Comparison of ENCODE assay signal across 8 mouse cellular contexts in genomic region chr13:63278141-63278631, GRCm38 (mm10).
DNase-seq lines count a peak whose midpoint lies in the region; ATAC-seq and TF ChIP-seq lines count a peak whose summit lies in the region.

No protein-coding gene starts in this region.

- no peak for DNase-seq in neural tube, embryonic 11.5 days (ENCODE audit: low spot score)
- no peak for DNase-seq in neural tube, embryonic 10.5 days (ENCODE audit: extremely low spot score, low spot score)
- DNase-seq in heart, postnatal 0 days (ENCODE audit: low spot score): no peak
- DNase-seq in kidney, postnatal 36 days: peak; percentile 48 to 51
- DNase-seq in embryo, embryonic 9.5 days (ENCODE audit: extremely low spot score): no peak
- no peak for DNase-seq in thymus, postnatal 14 days
- no peak for DNase-seq in spleen, postnatal 10 days (ENCODE audit: low spot score in 2 of 2)

- H3K9me3 ChIP-seq in neural tube, embryonic 11.5 days (ENCODE audit: control insufficient read depth, low read length): no peaks in the 10 kb centered on the region
- no peaks in the 10 kb centered on the region for H3K9me3 ChIP-seq in heart, postnatal 0 days (replicated peaks; ENCODE audit: control insufficient read depth, low read length)
- H3K9me3 ChIP-seq in stomach, embryonic 15.5 days: no peaks in the 10 kb centered on the region

- 48% methylated on average over 5 of the region's 5 CpGs for WGBS in neural tube, embryonic 11.5 days
- 19% methylated on average over 5 of the region's 5 CpGs for WGBS in heart, postnatal 0 days
- WGBS in stomach, embryonic 15.5 days: 25% methylated on average over 5 of the region's 5 CpGs

- no peaks in the 10 kb centered on the region for H3K36me3 ChIP-seq in neural tube, embryonic 11.5 days (ENCODE audit: control insufficient read depth, insufficient read depth, low read length)
- peaks cover 10% of the 10 kb centered on the region for H3K36me3 ChIP-seq in heart, postnatal 0 days (replicated peaks; ENCODE audit: control insufficient read depth, insufficient read depth, low read length)
- H3K36me3 ChIP-seq in stomach, embryonic 15.5 days: peaks cover 5% of the 10 kb centered on the region; the same call in 1 of the 2 replicates

- TF ChIP-seq CTCF in heart, postnatal 0 days (IDR thresholded peaks at IDR 0.05; ENCODE audit: low read depth): no peak

- peak overlapping the region; percentile 46; the same call in 1 of the 2 replicates for H3K27ac ChIP-seq in neural tube, embryonic 11.5 days (ENCODE audit: low read depth, low read length)
- H3K27ac ChIP-seq in heart, postnatal 0 days (ENCODE audit: low read depth): peak overlapping the region; percentile 86
- peak overlapping the region; percentile 86 for H3K27ac ChIP-seq in stomach, embryonic 15.5 days

- H3K9ac ChIP-seq in neural tube, embryonic 11.5 days (ENCODE audit: low read length): no peak overlapping the region
- H3K9ac ChIP-seq in heart, postnatal 0 days (replicated peaks; ENCODE audit: low read depth, low read length): peak overlapping the region; percentile 50; the same call in 1 of the 2 replicates
- no peak overlapping the region for H3K9ac ChIP-seq in stomach, embryonic 15.5 days

- H3K4me1 ChIP-seq in neural tube, embryonic 11.5 days (ENCODE audit: control insufficient read depth, insufficient read depth, low read length): peaks cover 22% of the 10 kb centered on the region
- H3K4me1 ChIP-seq in heart, postnatal 0 days (ENCODE audit: control insufficient read depth, insufficient read depth): peaks cover 67% of the 10 kb centered on the region
- peaks cover 44% of the 10 kb centered on the region for H3K4me1 ChIP-seq in stomach, embryonic 15.5 days

- no peaks in the 10 kb centered on the region for H3K27me3 ChIP-seq in neural tube, embryonic 11.5 days (ENCODE audit: control insufficient read depth, insufficient read depth, low read length)
- H3K27me3 ChIP-seq in heart, postnatal 0 days (ENCODE audit: control insufficient read depth, insufficient read depth, low read length): no peaks in the 10 kb centered on the region
- no peaks in the 10 kb centered on the region for H3K27me3 ChIP-seq in stomach, embryonic 15.5 days (replicated peaks)

- no peak for ATAC-seq in neural tube, embryonic 11.5 days (ENCODE audit: insufficient read depth, low FRiP score, low TSS enrichment)
- no peak for ATAC-seq in heart, postnatal 0 days (ENCODE audit: insufficient read depth, low read depth)
- no peak for ATAC-seq in stomach, embryonic 15.5 days (ENCODE audit: insufficient read depth, low FRiP score, low read depth)

- peak overlapping the region; percentile 6; the same call in 1 of the 2 replicates for H3K4me2 ChIP-seq in neural tube, embryonic 11.5 days (ENCODE audit: low read depth)
- peak overlapping the region; percentile 55 for H3K4me2 ChIP-seq in heart, postnatal 0 days (ENCODE audit: low read depth, low read length)
- H3K4me2 ChIP-seq in stomach, embryonic 15.5 days: peak overlapping the region; percentile 50

- TF ChIP-seq EP300 in heart, postnatal 0 days (IDR thresholded peaks at IDR 0.05; ENCODE audit: low read depth): no peak

- H3K4me3 ChIP-seq in neural tube, embryonic 11.5 days (ENCODE audit: low read depth, low read length): no peak overlapping the region
- peak overlapping the region; percentile 37; the same call in 1 of the 2 replicates for H3K4me3 ChIP-seq in heart, postnatal 0 days (ENCODE audit: low read depth, low read length)
- peak overlapping the region; percentile 26 for H3K4me3 ChIP-seq in stomach, embryonic 15.5 days (replicated peaks)

Comparison
In these comparisons a context has a peak if more than half of its experiments do, and no peak if none do; other contexts are left out.
1. DNase-seq: peak in kidney, postnatal 36 days (2 of 2); none in neural tube, embryonic 11.5 days (single experiment), neural tube, embryonic 10.5 days (single experiment), heart, postnatal 0 days (single experiment), embryo, embryonic 9.5 days (single experiment), thymus, postnatal 14 days (single experiment) and spleen, postnatal 10 days (0 of 2).
2. Peak in every context shown above with its lines, with median percentiles within 50 percentile points of each other: H3K27ac ChIP-seq and H3K4me2 ChIP-seq.